10 mouse cellular contexts compared by ENCODE assay signal in the genomic region with DNA sequence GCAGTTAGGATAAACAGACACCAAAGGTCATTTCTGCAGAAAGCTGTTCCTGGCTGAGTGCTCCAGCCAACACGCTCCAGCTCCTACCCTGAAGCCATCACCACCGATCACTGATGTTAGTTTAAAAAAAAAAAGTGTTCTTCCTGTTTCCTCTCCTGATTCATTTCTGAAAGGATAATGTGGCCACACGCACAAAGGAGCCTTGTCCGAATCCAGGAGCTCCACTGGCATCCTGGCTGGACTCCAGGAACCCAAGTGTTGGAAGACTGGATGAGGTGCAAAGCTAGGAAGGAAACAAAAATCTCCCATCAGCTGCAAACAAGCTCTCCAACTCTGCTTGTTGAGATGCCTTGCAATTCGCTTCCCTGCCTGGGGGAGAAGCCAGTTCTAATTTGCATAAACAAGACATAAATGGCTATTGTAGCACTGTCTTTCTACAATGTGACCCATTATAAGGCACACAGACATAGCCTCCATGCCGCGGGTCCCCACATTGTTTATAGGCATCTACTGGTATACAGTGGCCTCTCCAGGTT. TPM values are rescaled to one million over a fixed set of nuclear protein-coding genes. Genes with fewer than 3 reads are reported as not detected.
DNase-seq lines count a peak whose midpoint lies in the region; ATAC-seq lines count a peak whose summit lies in the region.
"Had no signal": no experiment of that assay in that cellular context is flagged by ENCODE, and none has a peak within 500 bp of the region (broad histone marks: within the 10 kb centered on the region; RNA-seq: fewer than 3 reads in every experiment).

No protein-coding gene starts in this region.

- 50% methylated on average over 7 of the region's 7 CpGs for WGBS in liver, embryonic 11.5 days
- WGBS in embryonic facial prominence, embryonic 12.5 days = 19% methylated on average over 7 of the region's 7 CpGs

- intact Hi-C loops in heart, postnatal 14 days (cut with DNase I) = no loop called here

- H3K4me2 ChIP-seq in liver, embryonic 11.5 days = no peak overlapping the region
- H3K4me2 ChIP-seq in embryonic facial prominence, embryonic 12.5 days (replicated peaks) = no peak overlapping the region

- H3K4me3 ChIP-seq in liver, embryonic 11.5 days (ENCODE audit: low read depth, low read length) = no peak overlapping the region
- no peak overlapping the region for H3K4me3 ChIP-seq in embryonic facial prominence, embryonic 12.5 days

- no peak for DNase-seq in liver, embryonic 11.5 days (ENCODE audit: low spot score)
- DNase-seq in liver = no peak
- peak; percentile 38 to 55 for DNase-seq in heart, postnatal 14 days
- DNase-seq in layer of hippocampus, postnatal 10 days (ENCODE audit: low spot score in 2 of 2) = peak; percentile 70 to 77
- peak; percentile 56 for DNase-seq in lung, postnatal 14 days
- peak; percentile 66 for DNase-seq in testis, postnatal 14 days (ENCODE audit: low spot score)
- DNase-seq in thymus, postnatal 4 days = no peak

- H3K4me1 ChIP-seq in liver, embryonic 11.5 days (replicated peaks; ENCODE audit: control insufficient read depth, insufficient read depth, low read length) = no peaks in the 10 kb centered on the region; the same call in 1 of the 2 replicates
- H3K4me1 ChIP-seq in embryonic facial prominence, embryonic 12.5 days = peaks cover 12% of the 10 kb centered on the region

- H3K36me3 ChIP-seq in liver, embryonic 11.5 days (ENCODE audit: control insufficient read depth, insufficient read depth, low read length) = no peaks in the 10 kb centered on the region
- H3K36me3 ChIP-seq in embryonic facial prominence, embryonic 12.5 days = no peaks in the 10 kb centered on the region
- H3K36me3 ChIP-seq: G1E had no signal

- no peaks in the 10 kb centered on the region for H3K9me3 ChIP-seq in liver, embryonic 11.5 days (ENCODE audit: control insufficient read depth, low read length)
- H3K9me3 ChIP-seq in embryonic facial prominence, embryonic 12.5 days = no peaks in the 10 kb centered on the region
- H3K9me3 ChIP-seq: G1E had no signal

- H3K27me3 ChIP-seq in liver, embryonic 11.5 days (replicated peaks; ENCODE audit: control insufficient read depth, insufficient read depth, low read length) = no peaks in the 10 kb centered on the region
- H3K27me3 ChIP-seq in embryonic facial prominence, embryonic 12.5 days = no peaks in the 10 kb centered on the region

- peak; percentile 49; the same call in 1 of the 2 replicates for ATAC-seq in liver, embryonic 11.5 days (replicated peaks; ENCODE audit: low FRiP score)
- no peak for ATAC-seq in embryonic facial prominence, embryonic 12.5 days (ENCODE audit: insufficient number of reproducible peaks, insufficient read depth, low FRiP score, low TSS enrichment)

- no peak overlapping the region for H3K9ac ChIP-seq in liver, embryonic 11.5 days (ENCODE audit: low read depth, low read length)
- no peak overlapping the region for H3K9ac ChIP-seq in embryonic facial prominence, embryonic 12.5 days

- H3K27ac ChIP-seq in liver, embryonic 11.5 days (ENCODE audit: low read depth, low read length) = no peak overlapping the region
- H3K27ac ChIP-seq in embryonic facial prominence, embryonic 12.5 days = peak overlapping the region; percentile 80

RNA-seq across cellular contexts. Expression of gene Actbl2, which starts 37.2 kb away (rescaled TPM):
- not detected in 2 replicates for polyA plus RNA-seq in liver, embryonic 11.5 days (2014; fragmentation: Nextera tagmentation; extraction: Ambion mirVana)
- 0.05 TPM in 1 of 2 replicates, not detected in the other for polyA plus RNA-seq in embryonic facial prominence, embryonic 12.5 days (2016; fragmentation: Nextera tagmentation; extraction: Ambion mirVana)
- not detected for total RNA-seq in heart, postnatal 14 days (2021)
- total RNA-seq in layer of hippocampus, postnatal 10 days (2021) = not detected
- total RNA-seq: hematopoietic stem cell, adult 5-6 weeks had no signal
- polyA plus RNA-seq: G1E had no signal

Comparison
In these comparisons a context has a peak if more than half of its experiments do, and no peak if none do; other contexts are left out.
1. DNase-seq: peak in heart, postnatal 14 days (2 of 2), layer of hippocampus, postnatal 10 days (2 of 2), lung, postnatal 14 days (single experiment) and testis, postnatal 14 days (single experiment); none in liver, embryonic 11.5 days (single experiment), liver (single experiment) and thymus, postnatal 4 days (single experiment).